Mouse (Mus musculus): ENCODE measurements around the gene Rack1. TPM values are rescaled to one million over a fixed set of nuclear protein-coding genes. Genes with fewer than 3 reads are reported as not detected.
"Not testable (repeated sequence)": the region's sequence is repeated elsewhere in the genome, so short reads cannot be mapped to it uniquely, and the experiment has no call there.

The Rack1 gene
- 646 and 717 TPM in 2 replicates for polyA plus RNA-seq (2015; fragmentation: Nextera tagmentation; extraction: Ambion mirVana)

DNA sequence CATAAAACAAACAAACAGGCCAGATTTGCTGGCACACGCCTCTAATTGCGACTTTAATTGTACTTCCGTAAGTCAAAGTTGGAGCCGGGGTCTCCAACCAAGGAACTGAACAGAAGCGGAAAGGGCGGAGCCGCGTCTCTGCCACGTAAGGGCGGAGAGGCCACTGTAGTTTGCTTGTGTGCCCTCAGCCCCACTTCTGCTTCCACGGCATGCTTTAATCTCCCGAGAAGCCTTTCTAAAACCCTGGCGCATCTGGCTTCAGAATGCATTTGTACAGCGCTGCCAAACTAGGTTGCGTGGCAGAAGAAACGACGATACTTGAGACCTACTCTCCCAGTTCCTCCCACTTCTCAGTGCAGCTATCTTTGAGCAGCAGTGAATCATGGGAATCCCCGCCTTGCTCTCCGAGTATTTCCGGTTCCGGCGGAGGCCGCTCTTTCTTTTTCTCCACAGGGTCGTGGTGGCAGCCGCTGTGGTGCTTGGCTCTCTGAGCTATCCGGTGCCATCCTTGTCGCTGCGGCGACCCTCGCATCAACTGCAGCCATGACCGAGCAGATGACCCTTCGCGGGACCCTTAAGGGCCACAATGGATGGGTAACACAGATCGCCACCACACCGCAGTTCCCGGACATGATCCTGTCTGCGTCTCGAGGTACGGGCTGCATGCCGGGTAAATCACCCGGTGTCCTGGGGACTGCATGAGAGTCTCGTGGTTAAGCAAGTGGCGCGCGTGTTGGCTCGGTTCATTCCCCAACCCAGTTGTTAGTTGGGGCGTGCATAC lies at the start of gene Rack1:
Gene Rack1 (plus strand): TSS at position 412 of the 781 bp plus-strand sequence.
- Histone ChIP-seq H3K4me3 (peak within 1 kb of the TSS; percentile 60), H3K9me3 (no peaks in the 10 kb centered on the region), H3K36me3 (peaks cover 39% of the 10 kb centered on the region), H3K4me1 (peaks cover 34% of the 10 kb centered on the region), H3K27ac (peak within 1 kb of the TSS; percentile 99), H3K27me3 (no peaks in the 10 kb centered on the region), H3K4me2 (peak within 1 kb of the TSS; percentile 74), H3K9ac (peak within 1 kb of the TSS; percentile 87)
- WGBS, result under 1% methylated on average over 47 of the region's 47 CpGs
- ATAC-seq (ENCODE audit: insufficient number of reproducible peaks, low FRiP score, low TSS enrichment, low read depth), result peak; percentile 88

- H3K27me3 ChIP-seq, result no peaks in the 10 kb centered on the region
- no peak for ATAC-seq (ENCODE audit: insufficient number of reproducible peaks, low FRiP score, low TSS enrichment, low read depth)
- 89% methylated on average over 6 of the region's 6 CpGs for WGBS
- no peak overlapping the region for H3K4me3 ChIP-seq
- no peaks in the 10 kb centered on the region for H3K9me3 ChIP-seq
- no peak overlapping the region for H3K27ac ChIP-seq
- no peaks in the 10 kb centered on the region for H3K4me1 ChIP-seq
- H3K36me3 ChIP-seq, result no peaks in the 10 kb centered on the region
- no peak overlapping the region for H3K9ac ChIP-seq
- no peak overlapping the region for H3K4me2 ChIP-seq
Observed at GRCm38 (mm10) chr11:48750428-48750827, 49.7 kb upstream of the Rack1 start.

GRCm38 (mm10) chr11:48753534-48753933 lies 46.6 kb upstream of the Rack1 start:
- WGBS, result 89% methylated on average over 18 of the region's 18 CpGs
- not testable (repeated sequence) for H3K4me1 ChIP-seq; H3K27me3 ChIP-seq; H3K27ac ChIP-seq; H3K4me3 ChIP-seq; H3K9ac ChIP-seq; ATAC-seq (ENCODE audit: insufficient number of reproducible peaks, low FRiP score, low TSS enrichment, low read depth); H3K9me3 ChIP-seq; H3K4me2 ChIP-seq; H3K36me3 ChIP-seq

DNA sequence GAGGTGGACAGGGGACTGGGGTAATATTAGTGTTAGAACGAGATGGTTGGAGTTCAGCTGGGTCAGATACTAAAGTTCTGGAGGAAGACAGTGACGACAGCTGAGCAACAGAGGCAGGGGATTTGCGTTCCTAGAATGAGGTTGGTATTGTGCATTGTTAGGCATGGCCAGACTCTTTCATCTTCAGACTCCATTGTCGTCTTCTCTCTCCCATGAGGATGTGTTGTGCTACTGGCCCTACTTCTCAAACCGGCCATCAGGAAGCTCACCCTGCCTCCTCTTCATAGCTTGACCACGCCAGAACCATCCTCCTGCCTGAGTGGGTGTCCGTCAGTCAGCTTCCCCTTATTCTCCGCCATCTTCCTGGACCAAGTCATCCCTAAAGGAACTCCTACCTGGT lies 41.1 kb upstream of the Rack1 start:
- ATAC-seq (ENCODE audit: insufficient number of reproducible peaks, low FRiP score, low TSS enrichment, low read depth), result no peak
- 90% methylated on average over 8 of the region's 8 CpGs for WGBS

DNA sequence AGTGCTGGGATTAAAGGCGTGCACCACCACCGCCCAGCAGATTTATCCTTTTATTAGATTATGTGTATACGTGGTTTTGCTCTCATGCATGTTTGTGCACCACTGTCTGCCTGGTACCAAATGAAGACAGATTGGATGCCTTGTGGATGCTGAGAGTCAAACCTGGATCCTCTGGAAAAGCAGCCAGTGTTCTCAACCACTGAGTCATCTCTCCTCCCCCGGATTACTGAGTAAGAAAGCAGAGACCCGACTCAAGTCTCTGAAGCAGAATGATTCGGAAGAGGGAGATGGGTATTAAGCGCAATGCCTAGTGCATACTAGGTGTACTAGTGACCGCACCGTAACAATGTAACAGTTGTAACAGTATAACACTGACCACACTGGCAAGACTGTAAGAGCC lies 36.0 kb upstream of the Rack1 start:
- ATAC-seq (ENCODE audit: insufficient number of reproducible peaks, low FRiP score, low TSS enrichment, low read depth), result no peak
- Histone ChIP-seq H3K27ac (no peak overlapping the region), H3K4me1 (no peaks in the 10 kb centered on the region), H3K9ac (no peak overlapping the region), H3K36me3 (no peaks in the 10 kb centered on the region), H3K27me3 (no peaks in the 10 kb centered on the region), H3K9me3 (no peaks in the 10 kb centered on the region), H3K4me2 (no peak overlapping the region), H3K4me3 (no peak overlapping the region)
- 92% methylated on average over 9 of the region's 9 CpGs for WGBS

More for the DNA sequence above, 41.1 kb upstream of the Rack1 start:
- Histone ChIP-seq H3K9me3 (no peaks in the 10 kb centered on the region), H3K4me3 (no peak overlapping the region), H3K27ac (no peak overlapping the region), H3K4me1 (no peaks in the 10 kb centered on the region), H3K9ac (no peak overlapping the region), H3K4me2 (no peak overlapping the region), H3K27me3 (no peaks in the 10 kb centered on the region), H3K36me3 (no peaks in the 10 kb centered on the region)

- no peak for ATAC-seq (ENCODE audit: insufficient number of reproducible peaks, low FRiP score, low TSS enrichment, low read depth)
- H3K36me3 ChIP-seq, result no peaks in the 10 kb centered on the region
- H3K4me1 ChIP-seq, result no peaks in the 10 kb centered on the region
- H3K9ac ChIP-seq, result no peak overlapping the region
- WGBS, result 78% methylated on average over 14 of the region's 14 CpGs
- no peaks in the 10 kb centered on the region for H3K27me3 ChIP-seq
- no peak overlapping the region for H3K4me2 ChIP-seq
- no peak overlapping the region for H3K27ac ChIP-seq
- H3K4me3 ChIP-seq, result no peak overlapping the region
- no peaks in the 10 kb centered on the region for H3K9me3 ChIP-seq
Observed at GRCm38 (mm10) chr11:48767195-48767876, 32.8 kb upstream of the Rack1 start.

- H3K4me2 ChIP-seq, result no peak overlapping the region
- H3K36me3 ChIP-seq, result no peaks in the 10 kb centered on the region
- H3K4me1 ChIP-seq, result 0 out of 2 replicates have a peak, but pooled peaks cover 3% of the 10 kb centered on the region
- no peak overlapping the region for H3K4me3 ChIP-seq
- no peak for ATAC-seq (ENCODE audit: insufficient number of reproducible peaks, low FRiP score, low TSS enrichment, low read depth)
- no peak overlapping the region for H3K9ac ChIP-seq
- H3K9me3 ChIP-seq, result no peaks in the 10 kb centered on the region
- no peak overlapping the region for H3K27ac ChIP-seq
- H3K27me3 ChIP-seq, result no peaks in the 10 kb centered on the region
- WGBS, result 16% methylated on average over 2 of the region's 2 CpGs
Observed at GRCm38 (mm10) chr11:48771691-48772090, 28.4 kb upstream of the Rack1 start.

- no peaks in the 10 kb centered on the region for H3K27me3 ChIP-seq
- 28% methylated on average over 17 of the region's 17 CpGs for WGBS
- H3K27ac ChIP-seq, result no peak overlapping the region
- no peaks in the 10 kb centered on the region for H3K9me3 ChIP-seq
- peak overlapping the region; percentile 11; the same call in 1 of the 2 replicates for H3K4me3 ChIP-seq
- no peak for ATAC-seq (ENCODE audit: insufficient number of reproducible peaks, low FRiP score, low TSS enrichment, low read depth)
- H3K4me2 ChIP-seq, result peak overlapping the region; percentile 36
- 0 out of 2 replicates have a peak, but pooled peaks cover 3% of the 10 kb centered on the region for H3K4me1 ChIP-seq
- H3K9ac ChIP-seq, result no peak overlapping the region
- no peaks in the 10 kb centered on the region for H3K36me3 ChIP-seq
Observed at GRCm38 (mm10) chr11:48774443-48775298, 25.5 kb upstream of the Rack1 start.

DNA sequence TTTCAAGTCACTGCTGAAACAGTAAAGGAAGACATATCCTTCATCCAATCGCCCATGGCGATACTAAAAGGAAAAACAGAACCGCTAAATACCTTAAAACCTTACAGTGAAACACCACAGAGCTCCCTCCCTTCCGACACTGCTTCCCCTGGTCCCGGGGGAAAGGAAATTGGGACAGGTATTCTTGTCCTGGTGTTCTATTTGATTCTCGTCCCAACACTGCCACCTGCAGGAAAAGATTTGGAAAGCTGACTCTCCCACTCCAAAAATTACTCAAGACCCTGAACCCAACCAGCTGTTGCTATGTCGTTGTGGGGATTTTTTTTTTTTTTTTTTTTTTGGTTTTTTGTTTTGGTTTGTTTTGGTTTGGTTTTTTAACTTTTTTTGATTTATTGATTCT lies 24.6 kb upstream of the Rack1 start:
- H3K4me1 ChIP-seq, result 0 out of 2 replicates have a peak, but pooled peaks cover 3% of the 10 kb centered on the region
- H3K36me3 ChIP-seq, result no peaks in the 10 kb centered on the region
- H3K9me3 ChIP-seq, result no peaks in the 10 kb centered on the region
- H3K4me2 ChIP-seq, result no peak overlapping the region
- WGBS, result 1% methylated on average over 7 of the region's 7 CpGs
- H3K27ac ChIP-seq, result no peak overlapping the region
- no peak for ATAC-seq (ENCODE audit: insufficient number of reproducible peaks, low FRiP score, low TSS enrichment, low read depth)
- H3K9ac ChIP-seq, result no peak overlapping the region
- no peaks in the 10 kb centered on the region for H3K27me3 ChIP-seq
- no peak overlapping the region for H3K4me3 ChIP-seq

DNA sequence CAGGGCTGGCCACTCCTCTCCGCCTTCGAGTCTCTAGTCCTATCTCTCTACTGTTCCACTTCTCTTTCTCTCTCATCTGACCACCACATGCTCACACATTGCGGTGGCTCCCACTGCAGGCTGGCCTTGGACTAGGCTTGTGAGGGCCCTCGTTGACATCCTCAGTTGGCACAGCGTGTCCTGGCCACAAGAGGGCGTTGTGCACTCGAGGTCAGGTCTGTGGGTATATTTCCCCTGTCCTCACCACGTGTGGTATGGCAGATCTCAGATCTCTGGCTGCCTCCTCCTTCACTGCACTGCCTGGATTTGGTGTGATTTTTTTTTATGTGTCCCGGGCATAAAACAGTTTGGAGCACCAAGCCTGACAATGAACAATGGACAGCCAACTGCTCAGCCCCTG lies 23.5 kb upstream of the Rack1 start:
- no peak for ATAC-seq (ENCODE audit: insufficient number of reproducible peaks, low FRiP score, low TSS enrichment, low read depth)
- 44% methylated on average over 9 of the region's 9 CpGs for WGBS
- Histone ChIP-seq H3K27me3 (no peaks in the 10 kb centered on the region), H3K9ac (no peak overlapping the region), H3K4me1 (0 out of 2 replicates have a peak, but pooled peaks cover 3% of the 10 kb centered on the region), H3K4me3 (no peak overlapping the region), H3K36me3 (no peaks in the 10 kb centered on the region), H3K4me2 (no peak overlapping the region), H3K27ac (no peak overlapping the region), H3K9me3 (no peaks in the 10 kb centered on the region)

GRCm38 (mm10) chr11:48777303-48777702 lies 22.8 kb upstream of the Rack1 start:
- WGBS, result 83% methylated on average over 9 of the region's 9 CpGs
- Histone ChIP-seq H3K4me3 (no peak overlapping the region), H3K9me3 (no peaks in the 10 kb centered on the region)

More at GRCm38 (mm10) chr11:48777303-48777702, 22.8 kb upstream of the Rack1 start:
- Histone ChIP-seq H3K9ac (no peak overlapping the region), H3K27me3 (no peaks in the 10 kb centered on the region), H3K4me1 (0 out of 2 replicates have a peak, but pooled peaks cover 3% of the 10 kb centered on the region), H3K36me3 (no peaks in the 10 kb centered on the region), H3K27ac (no peak overlapping the region), H3K4me2 (no peak overlapping the region)
- no peak for ATAC-seq (ENCODE audit: insufficient number of reproducible peaks, low FRiP score, low TSS enrichment, low read depth)
